Mouse (Mus musculus): Measurements from ENCODE around the gene Mast3.

GRCm38 (mm10) chr8:70752000-70752764 lies 52.7 kb downstream of the Mast3 start:
- TF ChIP-seq MYOG (IDR thresholded peaks at IDR 0.05; ENCODE audit: control insufficient read depth, extremely low read depth, insufficient read length): no peak
- TF ChIP-seq MAX (IDR thresholded peaks at IDR 0.05): no peak
- TF ChIP-seq CTCF (IDR thresholded peaks at IDR 0.05; ENCODE audit: control insufficient read depth, insufficient read depth, insufficient read length): no peak
- TF ChIP-seq CEBPB (IDR thresholded peaks at IDR 0.05; ENCODE audit: low read depth): no peak
- TF ChIP-seq MYOD1 (IDR thresholded peaks at IDR 0.05; ENCODE audit: control insufficient read depth, insufficient read length, low read depth): no peak
- no peak for TF ChIP-seq USF1 (IDR thresholded peaks at IDR 0.05; ENCODE audit: low read depth)
- TF ChIP-seq FOSL1 (IDR thresholded peaks at IDR 0.05; ENCODE audit: insufficient read depth, low read length, poor library complexity, severe bottlenecking): no peak
